Mouse (Mus musculus) embryonic stem cell, embryonic (primary cell): ENCODE measurements at regions not wholly inside any gene's neighbourhood (a gene's known extent, or its start where the extent isn't known, plus 50 kb on each side); places are given as distances from the start of the nearest gene placed in this dataset.

Experiments used
- CTCF ChIA-PET, 4 experiments: fragments of 300-600 bp in 2 of 4; fragments of 350-600 bp in 2 of 4; sonication (Branson Sonifier 250); formaldehyde crosslinking; loops; one replicate each; lab custom pipeline; 2022; ENCODE audit warnings: inconsistent platforms in 2 of 4; lab: Charles Lee
- POLR2A ChIA-PET, 4 experiments: fragments of 300-600 bp in 2 of 4; fragments of 350-600 bp in 2 of 4; sonication (Branson Sonifier 250); formaldehyde crosslinking; loops; one replicate each; lab custom pipeline; 2022; ENCODE audit warnings: antibody characterized with exemption in 4 of 4, inconsistent platforms in 1 of 4; lab: Charles Lee

- ChIA-PET CTCF (no interaction called here), POLR2A (interaction anchor here in 1 of 4 experiments (1.1 kb wide), 1 partner anchor 8 kb away, joined by 3 read pairs; no protein-coding TSS in a partner anchor)
These were observed 330.3 kb downstream of the Cbln4 start for GRCm38 (mm10) chr2:171712816-171713570.

GRCm38 (mm10) chr2:171693526-171693925 is 349.7 kb downstream of the Cbln4 start:
- POLR2A ChIA-PET, result no interaction called here
- CTCF ChIA-PET, result interaction anchor here in 2 of 4 experiments (0.6 to 1.1 kb wide), 2 partner anchors 13 to 1097 kb away, joined by 3 read pairs; no protein-coding TSS in a partner anchor

- ChIA-PET POLR2A (interaction anchor here in 1 of 4 experiments (1.6 kb wide), 1 partner anchor 15 kb away, joined by 3 read pairs; no protein-coding TSS in a partner anchor), CTCF (interaction anchor here in 1 of 4 experiments (0.7 kb wide), 1 partner anchor 260 kb away, joined by 3 read pairs; no protein-coding TSS in a partner anchor)
These were observed 352.5 kb downstream of the Cbln4 start for GRCm38 (mm10) chr2:171690781-171691180.

GRCm38 (mm10) chr2:171689102-171689501 is 354.2 kb downstream of the Cbln4 start:
- ChIA-PET CTCF (no interaction called here), POLR2A (interaction anchor here in 1 of 4 experiments (0.6 kb wide), 1 partner anchor 269 kb away, joined by 3 read pairs; no protein-coding TSS in a partner anchor)

GRCm38 (mm10) chr2:171677998-171678397 is 365.3 kb downstream of the Cbln4 start:
- CTCF ChIA-PET, result no interaction called here
- POLR2A ChIA-PET, result no interaction called here

GRCm38 (mm10) chr2:171677128-171677527 is 366.1 kb downstream of the Cbln4 start:
- ChIA-PET CTCF (no interaction called here), POLR2A (no interaction called here)

- ChIA-PET CTCF (interaction anchor here in 1 of 4 experiments (0.6 kb wide), 1 partner anchor 540 kb away, joined by 3 read pairs; no protein-coding TSS in a partner anchor), POLR2A (no interaction called here)
These were observed 367.2 kb downstream of the Cbln4 start for GRCm38 (mm10) chr2:171676083-171676482.

GRCm38 (mm10) chr2:171675411-171675810 is 367.9 kb downstream of the Cbln4 start:
- ChIA-PET CTCF (no interaction called here), POLR2A (no interaction called here)

GRCm38 (mm10) chr2:171670945-171671547 is 372.2 kb downstream of the Cbln4 start:
- CTCF ChIA-PET, result interaction anchor here in 1 of 4 experiments (0.6 kb wide), 1 partner anchor 591 kb away, joined by 5 read pairs; no protein-coding TSS in a partner anchor

GRCm38 (mm10) chr2:171668791-171669645 is 374.2 kb downstream of the Cbln4 start:
- ChIA-PET CTCF (no interaction called here), POLR2A (no interaction called here)

More at GRCm38 (mm10) chr2:171670945-171671547, 372.2 kb downstream of the Cbln4 start:
- POLR2A ChIA-PET, result interaction anchor here in 1 of 4 experiments (0.6 kb wide), 1 partner anchor 175 kb away, joined by 3 read pairs; no protein-coding TSS in a partner anchor

GRCm38 (mm10) chr2:171662571-171662970 is 380.7 kb downstream of the Cbln4 start:
- POLR2A ChIA-PET, result no interaction called here
- CTCF ChIA-PET, result no interaction called here

GRCm38 (mm10) chr2:171661896-171662511 is 381.3 kb downstream of the Cbln4 start:
- CTCF ChIA-PET, result no interaction called here
- POLR2A ChIA-PET, result no interaction called here

GRCm38 (mm10) chr2:171657125-171657524 is 386.1 kb downstream of the Cbln4 start:
- CTCF ChIA-PET, result interaction anchor here in 1 of 4 experiments (0.6 kb wide), 2 partner anchors 241 to 358 kb away, joined by 3 read pairs; no protein-coding TSS in a partner anchor
- POLR2A ChIA-PET, result no interaction called here

- ChIA-PET CTCF (no interaction called here), POLR2A (no interaction called here)
These were observed 401.5 kb downstream of the Cbln4 start for GRCm38 (mm10) chr2:171641730-171642129.

GRCm38 (mm10) chr2:171640478-171640877 is 402.8 kb downstream of the Cbln4 start:
- CTCF ChIA-PET, result interaction anchor here in 1 of 4 experiments (0.5 kb wide), 1 partner anchor 52 kb away, joined by 3 read pairs; no protein-coding TSS in a partner anchor

GRCm38 (mm10) chr2:171638931-171639330 is 404.3 kb downstream of the Cbln4 start:
- ChIA-PET CTCF (no interaction called here), POLR2A (no interaction called here)

More at GRCm38 (mm10) chr2:171640478-171640877, 402.8 kb downstream of the Cbln4 start:
- POLR2A ChIA-PET, result interaction anchor here in 2 of 4 experiments (0.7 to 1.1 kb wide), 2 partner anchors 98 to 118 kb away, joined by 3 read pairs; no protein-coding TSS in a partner anchor

GRCm38 (mm10) chr2:171636837-171637236 is 406.4 kb downstream of the Cbln4 start:
- ChIA-PET POLR2A (no interaction called here), CTCF (no interaction called here)

GRCm38 (mm10) chr2:171633355-171634097 is 409.7 kb downstream of the Cbln4 start:
- CTCF ChIA-PET, result no interaction called here
- POLR2A ChIA-PET, result no interaction called here
